ENCODE assay signal across 11 mouse cellular contexts in genomic region chr8:104632486-104632885, GRCm38 (mm10). TPM values are rescaled to one million over a fixed set of nuclear protein-coding genes. Genes with fewer than 3 reads are reported as not detected.
DNase-seq lines count a peak whose midpoint lies in the region; ATAC-seq lines count a peak whose summit lies in the region.
"Had no signal": no experiment of that assay in that cellular context is flagged by ENCODE, and none has a peak within 500 bp of the region (broad histone marks: within the 10 kb centered on the region; RNA-seq: fewer than 3 reads in every experiment).

No protein-coding gene starts in this region.

- H3K27ac ChIP-seq in midbrain, embryonic 14.5 days (replicated peaks; ENCODE audit: low read depth, low read length): no peak overlapping the region
- H3K27ac ChIP-seq in midbrain, embryonic 11.5 days (ENCODE audit: low read depth, low read length): no peak overlapping the region
- 0 out of 2 replicates have a peak overlapping the region, but pooled peaks have one; percentile 61 for H3K27ac ChIP-seq in limb, embryonic 15.5 days
- H3K27ac ChIP-seq: neural tube, embryonic 12.5 days had no signal

- no peak overlapping the region for H3K4me2 ChIP-seq in midbrain, embryonic 14.5 days (ENCODE audit: low read length)
- no peak overlapping the region for H3K4me2 ChIP-seq in midbrain, embryonic 11.5 days
- no peak overlapping the region for H3K4me2 ChIP-seq in limb, embryonic 15.5 days
- H3K4me2 ChIP-seq: neural tube, embryonic 12.5 days had no signal

- H3K36me3 ChIP-seq in midbrain, embryonic 14.5 days (ENCODE audit: control insufficient read depth, insufficient read depth, low read length): peaks cover 11% of the 10 kb centered on the region
- H3K36me3 ChIP-seq in midbrain, embryonic 11.5 days (ENCODE audit: control insufficient read depth, insufficient read depth, low read length): no peaks in the 10 kb centered on the region
- H3K36me3 ChIP-seq in limb, embryonic 15.5 days: peaks cover 14% of the 10 kb centered on the region

- H3K9ac ChIP-seq in midbrain, embryonic 14.5 days (replicated peaks; ENCODE audit: low read length): no peak overlapping the region
- H3K9ac ChIP-seq in midbrain, embryonic 11.5 days (ENCODE audit: low read length): no peak overlapping the region
- H3K9ac ChIP-seq in limb, embryonic 15.5 days: no peak overlapping the region
- H3K9ac ChIP-seq: neural tube, embryonic 12.5 days had no signal

- peaks cover 13% of the 10 kb centered on the region for H3K27me3 ChIP-seq in midbrain, embryonic 14.5 days (ENCODE audit: control insufficient read depth, insufficient read depth, low read length)
- peaks cover 11% of the 10 kb centered on the region for H3K27me3 ChIP-seq in midbrain, embryonic 11.5 days (ENCODE audit: control insufficient read depth, insufficient read depth, low read length)
- H3K27me3 ChIP-seq in limb, embryonic 15.5 days: peaks cover 12% of the 10 kb centered on the region

- ATAC-seq in midbrain, embryonic 14.5 days (ENCODE audit: low FRiP score, low TSS enrichment): peak; percentile 43; the same call in 1 of the 2 replicates
- no peak for ATAC-seq in midbrain, embryonic 11.5 days (ENCODE audit: low FRiP score)
- ATAC-seq in limb, embryonic 15.5 days (ENCODE audit: insufficient number of reproducible peaks, low FRiP score, low TSS enrichment, low read depth): no peak

- intact Hi-C loops in gastrocnemius, postnatal 36 days (cut with DNase I): no loop called here

- no peaks in the 10 kb centered on the region for H3K9me3 ChIP-seq in midbrain, embryonic 14.5 days (ENCODE audit: control insufficient read depth, low read length)
- H3K9me3 ChIP-seq in midbrain, embryonic 11.5 days (ENCODE audit: control insufficient read depth, low read length): no peaks in the 10 kb centered on the region
- H3K9me3 ChIP-seq in limb, embryonic 15.5 days: no peaks in the 10 kb centered on the region
- H3K9me3 ChIP-seq: neural tube, embryonic 12.5 days had no signal

- WGBS in midbrain, embryonic 14.5 days: 51% methylated on average over 6 of the region's 6 CpGs
- WGBS in midbrain, embryonic 11.5 days: 58% methylated on average over 6 of the region's 6 CpGs
- 64% methylated on average over 6 of the region's 6 CpGs for WGBS in limb, embryonic 15.5 days

- peaks cover 10% of the 10 kb centered on the region for H3K4me1 ChIP-seq in midbrain, embryonic 14.5 days (ENCODE audit: control insufficient read depth, insufficient read depth, low read length)
- peaks cover 7% of the 10 kb centered on the region; the same call in 1 of the 2 replicates for H3K4me1 ChIP-seq in midbrain, embryonic 11.5 days (ENCODE audit: control insufficient read depth, insufficient read depth, low read length)
- peaks cover 22% of the 10 kb centered on the region for H3K4me1 ChIP-seq in limb, embryonic 15.5 days

- no peak overlapping the region for H3K4me3 ChIP-seq in midbrain, embryonic 14.5 days (replicated peaks; ENCODE audit: low read depth, low read length)
- H3K4me3 ChIP-seq in midbrain, embryonic 11.5 days (ENCODE audit: low read depth, low read length): no peak overlapping the region
- no peak overlapping the region for H3K4me3 ChIP-seq in limb, embryonic 15.5 days
- H3K4me3 ChIP-seq: neural tube, embryonic 12.5 days had no signal

- DNase-seq in gastrocnemius, postnatal 10 days: peak; percentile 3
- DNase-seq in gastrocnemius, postnatal 36 days: no peak
- DNase-seq in midbrain, embryonic 14.5 days: peak; percentile 52
- DNase-seq in midbrain, embryonic 11.5 days (ENCODE audit: low spot score, missing footprints): no peak
- peak; percentile 46 for DNase-seq in brain, embryonic 18.5 days (ENCODE audit: low read depth, low spot score)
- no peak for DNase-seq in embryo, embryonic 9.5 days (ENCODE audit: extremely low spot score)
- no peak for DNase-seq in cerebellum, adult 11-12 months
- DNase-seq: cerebellum, adult 8-10 months had no signal

RNA-seq across cellular contexts. Expression of gene Rrad, which starts 1.4 kb away (rescaled TPM):
- total RNA-seq in gastrocnemius, postnatal 10 days (2021): 10 to 100 TPM; 17.0 to 34.2 TPM
- total RNA-seq in gastrocnemius, postnatal 36 days (2021): 1 to 10 TPM; 2.2 to 2.9 TPM
- polyA plus RNA-seq in midbrain, embryonic 14.5 days (2014; fragmentation: Nextera tagmentation; extraction: Ambion mirVana): 2.5 and 3.6 TPM in 2 replicates
- polyA plus RNA-seq in midbrain, embryonic 11.5 days (2014; fragmentation: Nextera tagmentation; extraction: Ambion mirVana): 2.2 and 3.1 TPM in 2 replicates
- 25.9 and 44.8 TPM in 2 replicates for polyA plus RNA-seq in limb, embryonic 15.5 days (2015; fragmentation: Nextera tagmentation; extraction: Ambion mirVana)

RNA-seq across cellular contexts. Expression of gene Cdh16, which starts 8.3 kb away (rescaled TPM):
- total RNA-seq in gastrocnemius, postnatal 10 days (2021): under 1 TPM; 0.54 to 0.63 TPM
- not detected for total RNA-seq in gastrocnemius, postnatal 36 days (2021)
- not detected in 2 replicates for polyA plus RNA-seq in midbrain, embryonic 14.5 days (2014; fragmentation: Nextera tagmentation; extraction: Ambion mirVana)
- polyA plus RNA-seq in midbrain, embryonic 11.5 days (2014; fragmentation: Nextera tagmentation; extraction: Ambion mirVana): not detected in 2 replicates
- polyA plus RNA-seq in limb, embryonic 15.5 days (2015; fragmentation: Nextera tagmentation; extraction: Ambion mirVana): 1.4 and 2.1 TPM in 2 replicates
- total RNA-seq: left cerebral cortex, adult 8-10 months had no signal
- polyA plus RNA-seq: neural tube, embryonic 12.5 days had no signal

RNA-seq across cellular contexts. Expression of gene Ciao2b, which starts 9.3 kb away (rescaled TPM):
- total RNA-seq in gastrocnemius, postnatal 10 days (2021): 10 to 100 TPM; 38.3 to 48.5 TPM
- total RNA-seq in gastrocnemius, postnatal 36 days (2021): 10 to 100 TPM; 29.1 to 29.4 TPM
- polyA plus RNA-seq in midbrain, embryonic 14.5 days (2014; fragmentation: Nextera tagmentation; extraction: Ambion mirVana): 131 and 148 TPM in 2 replicates
- 95.2 and 95.7 TPM in 2 replicates for polyA plus RNA-seq in midbrain, embryonic 11.5 days (2014; fragmentation: Nextera tagmentation; extraction: Ambion mirVana)
- 83.0 and 92.9 TPM in 2 replicates for polyA plus RNA-seq in limb, embryonic 15.5 days (2015; fragmentation: Nextera tagmentation; extraction: Ambion mirVana)

RNA-seq across cellular contexts. Expression of gene Pdp2, which starts 41.2 kb away (rescaled TPM):
- total RNA-seq in gastrocnemius, postnatal 10 days (2021): 1 to 10 TPM; 3.8 to 4.7 TPM
- 1 to 10 TPM; 4.2 to 7.4 TPM for total RNA-seq in gastrocnemius, postnatal 36 days (2021)
- polyA plus RNA-seq in midbrain, embryonic 14.5 days (2014; fragmentation: Nextera tagmentation; extraction: Ambion mirVana): 17.2 and 18.2 TPM in 2 replicates
- polyA plus RNA-seq in midbrain, embryonic 11.5 days (2014; fragmentation: Nextera tagmentation; extraction: Ambion mirVana): 17.2 and 17.3 TPM in 2 replicates
- polyA plus RNA-seq in limb, embryonic 15.5 days (2015; fragmentation: Nextera tagmentation; extraction: Ambion mirVana): 8.8 and 10.1 TPM in 2 replicates

Comparison
In these comparisons a context has a peak if more than half of its experiments do, and no peak if none do; other contexts are left out.
1. DNase-seq: peak in gastrocnemius, postnatal 10 days (single experiment), midbrain, embryonic 14.5 days (single experiment) and brain, embryonic 18.5 days (single experiment); none in gastrocnemius, postnatal 36 days (0 of 2), midbrain, embryonic 11.5 days (single experiment), embryo, embryonic 9.5 days (single experiment) and cerebellum, adult 11-12 months (single experiment).